Mouse (Mus musculus) liver, embryonic 16.5 days (tissue): ENCODE measurements around the gene Gata1. TPM values are rescaled to one million over a fixed set of nuclear protein-coding genes. Genes with fewer than 3 reads are reported as not detected.
"Not testable (repeated sequence)": the region's sequence is repeated elsewhere in the genome, so short reads cannot be mapped to it uniquely, and the experiment has no call there.

Source experiments
- ATAC-seq: fragments of 200-750 bp; cut with Nextera tagmentation; 2 replicates; pipeline ENCODE4 v1.8.0; 2017; ENCODE audit warnings: low read depth, mild to moderate bottlenecking, moderate number of reproducible peaks, moderate library complexity
- H3K27ac ChIP-seq: fragments of 300-500 bp; sonication (generic); 2 replicates; pipeline ENCODE4 v1.5.1; 2014; ENCODE audit warnings: mild to moderate bottlenecking, low read length
- H3K27me3 ChIP-seq: fragments of 300-500 bp; sonication (generic); 2 replicates; pipeline ENCODE4 v1.6.1; 2014; ENCODE audit warnings: low read depth, low read length, mixed read lengths; ENCODE audit not compliant: control insufficient read depth, insufficient read depth
- H3K36me3 ChIP-seq: fragments of 300-500 bp; sonication (generic); 2 replicates; pipeline ENCODE4 v1.6.1; 2014; ENCODE audit warnings: mild to moderate bottlenecking; ENCODE audit not compliant: control insufficient read depth, insufficient read depth
- H3K4me1 ChIP-seq: fragments of 300-500 bp; sonication (generic); 2 replicates; pipeline ENCODE4 v1.6.1; 2014; ENCODE audit warnings: low read depth, low read length, mixed read lengths; ENCODE audit not compliant: control insufficient read depth
- H3K4me2 ChIP-seq: fragments of 300-500 bp; sonication (generic); 2 replicates; pipeline ENCODE4 v1.6.1; 2014; ENCODE audit warnings: low read depth, low read length, mixed read lengths
- H3K4me3 ChIP-seq: fragments of 300-500 bp; sonication (generic); 2 replicates; pipeline ENCODE4 v1.5.1; 2014; ENCODE audit warnings: low read depth, mild to moderate bottlenecking, low read length
- H3K9ac ChIP-seq: fragments of 300-500 bp; sonication (generic); 2 replicates; pipeline ENCODE4 v1.6.1; 2014; ENCODE audit warnings: low read depth, low read length
- H3K9me3 ChIP-seq: fragments of 300-500 bp; sonication (generic); replicated peaks from 2 replicates; pipeline ENCODE4 v1.6.1; 2016; ENCODE audit warnings: low read length; ENCODE audit not compliant: control insufficient read depth
- WGBS: fragments of 180-500 bp; shearing (Covaris S2); extraction: QIAGEN DNeasy Blood & Tissue Kit; methylation state at CpG from one replicate; pipeline ENCODE4 v1.1.7; 2014; ENCODE audit not compliant: insufficient replicate concordance; 5-methylcytosine and 5-hydroxymethylcytosine counted together
- polyA plus RNA-seq: library from polyadenylated mRNA; unstranded; fragments of >200 nt; fragmentation: Nextera tagmentation; extraction: Ambion mirVana; gene quantifications from 2 replicates; pipeline ENCODE4 v1.2.1, GENCODE M21; 2015

Gata1 gene
- polyA plus RNA-seq, 1 experiment from 2014 or later, result 107 TPM

GRCm38 (mm10) chrX:8009356-8009755 lies 31.5 kb upstream of the Gata1 start:
- H3K9ac ChIP-seq, ATAC-seq, H3K36me3 ChIP-seq, H3K27ac ChIP-seq, H3K4me2 ChIP-seq, H3K27me3 ChIP-seq, H3K4me3 ChIP-seq, H3K4me1 ChIP-seq, H3K9me3 ChIP-seq: not testable (repeated sequence)
- 60% methylated on average over 4 of the region's 4 CpGs for WGBS

GRCm38 (mm10) chrX:8008543-8008942 lies 30.7 kb upstream of the Gata1 start:
- 47% methylated on average over 5 of the region's 5 CpGs for WGBS
- no peaks in the 10 kb centered on the region for H3K4me1 ChIP-seq
- H3K9me3 ChIP-seq, result no peaks in the 10 kb centered on the region
- no peaks in the 10 kb centered on the region for H3K27me3 ChIP-seq
- no peak overlapping the region for H3K4me3 ChIP-seq
- no peaks in the 10 kb centered on the region for H3K36me3 ChIP-seq
- no peak overlapping the region for H3K27ac ChIP-seq
- H3K4me2 ChIP-seq, result no peak overlapping the region
- no peak overlapping the region for H3K9ac ChIP-seq
- ATAC-seq, result no peak

- 52% methylated on average over 4 of the region's 4 CpGs for WGBS
- Histone ChIP-seq H3K27ac (no peak overlapping the region), H3K9ac (no peak overlapping the region), H3K4me1 (peaks cover 5% of the 10 kb centered on the region), H3K9me3 (no peaks in the 10 kb centered on the region), H3K4me3 (no peak overlapping the region), H3K4me2 (no peak overlapping the region), H3K36me3 (no peaks in the 10 kb centered on the region), H3K27me3 (no peaks in the 10 kb centered on the region)
- no peak for ATAC-seq
These were observed 25.1 kb upstream of the Gata1 start for GRCm38 (mm10) chrX:8002971-8003370.

- no peak overlapping the region for H3K27ac ChIP-seq
- no peak for ATAC-seq
- H3K4me1 ChIP-seq, result peaks cover 5% of the 10 kb centered on the region
- H3K9ac ChIP-seq, result no peak overlapping the region
- H3K27me3 ChIP-seq, result no peaks in the 10 kb centered on the region
- H3K9me3 ChIP-seq, result no peaks in the 10 kb centered on the region
- 62% methylated on average over 5 of the region's 5 CpGs for WGBS
- no peak overlapping the region for H3K4me2 ChIP-seq
- no peaks in the 10 kb centered on the region for H3K36me3 ChIP-seq
- H3K4me3 ChIP-seq, result no peak overlapping the region
These were observed 24.1 kb upstream of the Gata1 start for GRCm38 (mm10) chrX:8002001-8002400.

- Histone ChIP-seq H3K4me3 (no peak overlapping the region), H3K27ac (peak overlapping the region; percentile 48), H3K4me2 (no peak overlapping the region), H3K9me3 (no peaks in the 10 kb centered on the region), H3K27me3 (no peaks in the 10 kb centered on the region), H3K4me1 (peaks cover 5% of the 10 kb centered on the region), H3K9ac (no peak overlapping the region), H3K36me3 (no peaks in the 10 kb centered on the region)
- 59% methylated on average over 3 of the region's 3 CpGs for WGBS
- peak; percentile 84 for ATAC-seq
These were observed 22.8 kb upstream of the Gata1 start for GRCm38 (mm10) chrX:8000546-8001192.

- Histone ChIP-seq H3K9me3 (no peaks in the 10 kb centered on the region), H3K27me3 (no peaks in the 10 kb centered on the region), H3K4me3 (peak overlapping the region; percentile 27; the same call in 1 of the 2 replicates), H3K36me3 (no peaks in the 10 kb centered on the region), H3K9ac (0 out of 2 replicates have a peak overlapping the region, but pooled peaks have one; percentile 18), H3K4me2 (peak overlapping the region; percentile 55), H3K4me1 (peaks cover 16% of the 10 kb centered on the region), H3K27ac (peak overlapping the region; percentile 93)
- ATAC-seq, result peak; percentile 93
- 35% methylated on average over 10 of the region's 10 CpGs for whole genome bisulfite sequencing
These were observed 15.3 kb upstream of the Gata1 start for GRCm38 (mm10) chrX:7993068-7993735.

GRCm38 (mm10) chrX:7992379-7993067 lies 14.7 kb upstream of the Gata1 start:
- H3K4me2 ChIP-seq, result peak overlapping the region; percentile 55

GRCm38 (mm10) chrX:7981368-7981767 lies 3.5 kb upstream of the Gata1 start:
- ATAC-seq, result no peak
- no peak overlapping the region for H3K4me2 ChIP-seq

More at GRCm38 (mm10) chrX:7992379-7993067, 14.7 kb upstream of the Gata1 start:
- ATAC-seq, result peak; percentile 84
- Histone ChIP-seq H3K4me1 (peaks cover 16% of the 10 kb centered on the region), H3K9me3 (no peaks in the 10 kb centered on the region), H3K27ac (peak overlapping the region; percentile 93), H3K4me3 (peak overlapping the region; percentile 27; the same call in 1 of the 2 replicates), H3K36me3 (no peaks in the 10 kb centered on the region), H3K9ac (peak overlapping the region; percentile 21; the same call in 1 of the 2 replicates), H3K27me3 (no peaks in the 10 kb centered on the region)
- WGBS, result 32% methylated on average over 8 of the region's 8 CpGs

GRCm38 (mm10) chrX:7971292-7971691 lies 6.6 kb downstream of the Gata1 start:
- peak overlapping the region; percentile 46 for H3K9ac ChIP-seq
- no peaks in the 10 kb centered on the region for H3K27me3 ChIP-seq
- H3K4me3 ChIP-seq, result peak overlapping the region; percentile 27
- peak overlapping the region; percentile 95 for H3K27ac ChIP-seq
- H3K4me2 ChIP-seq, result peak overlapping the region; percentile 65
- no peaks in the 10 kb centered on the region for H3K9me3 ChIP-seq
- peaks cover 28% of the 10 kb centered on the region for H3K4me1 ChIP-seq
- H3K36me3 ChIP-seq, result no peaks in the 10 kb centered on the region
- peak; percentile 88 for ATAC-seq
- WGBS, result 42% methylated on average over 4 of the region's 4 CpGs

More at GRCm38 (mm10) chrX:7981368-7981767, 3.5 kb upstream of the Gata1 start:
- no peaks in the 10 kb centered on the region for H3K36me3 ChIP-seq
- H3K4me1 ChIP-seq, result no peaks in the 10 kb centered on the region; the same call in 1 of the 2 replicates
- WGBS, result 79% methylated on average over 7 of the region's 7 CpGs
- H3K9ac ChIP-seq, result no peak overlapping the region
- H3K4me3 ChIP-seq, result no peak overlapping the region
- H3K27ac ChIP-seq, result no peak overlapping the region
- H3K27me3 ChIP-seq, result no peaks in the 10 kb centered on the region
- H3K9me3 ChIP-seq, result no peaks in the 10 kb centered on the region
